Mouse (Mus musculus): ENCODE results near the gene Uimc1. TPM values are rescaled to one million over a fixed set of nuclear protein-coding genes. Genes with fewer than 3 reads are reported as not detected.

Uimc1 gene
- total RNA-seq, 2 experiments from 2014 or later = 28.9 to 30.9 TPM

DNA sequence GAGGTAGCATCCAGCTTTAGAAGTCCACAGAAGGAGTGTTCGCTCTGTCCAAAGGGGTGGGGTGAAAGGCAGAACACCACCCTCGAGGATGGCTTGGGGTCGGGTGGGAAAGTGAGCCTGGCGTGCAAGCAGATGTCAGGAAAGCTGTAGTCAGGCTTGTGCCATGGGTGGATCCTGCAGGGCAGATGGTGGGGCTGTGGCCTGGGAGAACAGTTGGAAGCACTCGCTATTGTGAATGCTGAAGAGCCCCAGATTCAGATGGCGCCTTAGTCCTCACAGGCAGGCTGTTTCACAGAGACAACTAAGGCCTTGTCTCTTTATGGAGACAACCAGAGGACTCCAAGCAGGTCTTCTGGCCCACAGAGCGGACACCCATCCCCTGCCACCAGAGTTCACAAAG, 107.9 kb downstream of the Uimc1 start:
- no peak for DNase-seq

DNA sequence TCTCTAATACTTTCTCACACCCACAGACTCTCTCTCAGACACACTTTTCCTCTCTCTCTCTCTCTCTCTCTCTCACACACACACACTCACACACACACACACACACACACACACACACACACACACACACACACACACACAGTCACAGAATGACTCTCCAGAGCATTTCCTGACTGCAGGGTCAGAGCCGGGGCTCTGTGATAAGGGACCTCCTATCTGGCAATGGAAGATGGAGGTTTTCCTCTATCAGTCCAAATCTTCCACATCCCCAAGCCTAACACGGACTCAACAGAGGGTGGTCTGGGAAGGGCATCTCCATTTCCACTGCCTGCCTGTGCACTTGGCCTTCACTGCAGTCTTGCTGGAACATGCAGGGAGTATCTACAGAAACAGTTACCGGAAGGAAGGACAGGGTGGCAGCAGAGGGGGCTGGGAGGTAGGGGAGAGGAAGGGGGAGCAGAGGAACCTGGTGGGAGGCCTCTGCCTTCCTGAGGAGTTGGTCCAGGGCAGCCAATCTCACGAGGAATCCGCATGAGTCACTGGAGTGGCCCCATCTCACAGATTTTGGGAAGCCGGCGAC, 111.8 kb downstream of the Uimc1 start:
- no peak for DNase-seq

- no peak for DNase-seq
These were observed 112.7 kb downstream of the Uimc1 start for GRCm38 (mm10) chr13:54987405-54987804.

- DNase-seq = no peak
These were observed 116.5 kb downstream of the Uimc1 start for GRCm38 (mm10) chr13:54983614-54984013.

DNA sequence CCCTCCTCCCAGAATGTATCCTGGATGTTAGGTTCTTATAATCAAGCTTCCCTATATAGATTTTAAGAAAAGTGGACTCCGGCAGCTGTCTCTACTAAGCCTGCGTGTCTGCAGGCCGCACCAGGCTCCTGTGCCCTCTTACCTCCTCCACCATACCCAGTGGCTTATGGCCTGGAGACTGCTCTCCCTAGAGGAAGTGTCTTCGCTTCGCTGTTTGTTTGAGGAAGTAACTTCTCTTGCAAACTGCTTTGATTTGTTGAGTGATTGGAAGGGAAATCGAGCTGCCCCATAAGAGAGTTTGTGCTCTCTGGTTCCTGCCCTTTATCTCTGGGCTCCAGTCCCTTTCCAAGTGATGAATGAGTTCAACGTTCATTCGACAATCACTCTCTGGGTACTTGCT, 117.1 kb downstream of the Uimc1 start:
- DNase-seq = no peak

DNA sequence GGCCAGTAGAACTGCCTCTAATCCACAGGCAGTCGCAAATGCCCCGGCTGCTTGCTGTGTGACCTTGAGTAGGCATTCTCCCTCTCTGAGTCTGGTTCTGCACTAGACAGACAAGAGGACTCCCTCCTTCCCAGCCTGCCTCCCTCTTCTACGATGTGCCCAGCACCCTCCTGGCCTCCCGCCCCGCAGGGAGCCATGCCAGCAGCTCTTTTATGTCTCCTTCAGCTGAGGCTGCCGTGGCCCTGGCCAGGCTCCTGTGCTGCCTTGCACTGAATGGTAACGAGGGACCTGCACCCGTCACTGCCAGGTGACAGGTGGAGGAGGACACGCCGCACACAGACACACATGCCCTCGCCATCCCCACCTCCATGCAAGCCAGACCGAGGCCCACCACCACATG, 119.1 kb downstream of the Uimc1 start:
- DNase-seq = no peak

- no peak for DNase-seq
These were observed 121.3 kb downstream of the Uimc1 start for GRCm38 (mm10) chr13:54978804-54979203.

Other genes with a start within 250 kb of the Uimc1 start
- gene Unc5a, start 150.9 kb downstream of the Uimc1 start, total RNA-seq (2021) = 1 to 10 TPM; 1.3 to 1.4 TPM
- under 1 TPM; 0.74 to 0.98 TPM for gene Hk3, start 78.9 kb downstream of the Uimc1 start, total RNA-seq (2021)
- gene Zfp346, start 5.0 kb upstream of the Uimc1 start, total RNA-seq (2021) = 10 to 100 TPM; 17.7 to 20.1 TPM
- not detected for gene Gm17617, start 33.2 kb upstream of the Uimc1 start, total RNA-seq (2021)
- gene Fgfr4, start 52.3 kb upstream of the Uimc1 start, total RNA-seq (2021) = 1 to 10 TPM in 1 of 2 experiments, under 1 TPM in 1; 0.61 to 1.3 TPM
- 100 to 1,000 TPM; 107 to 108 TPM for gene Nsd1, start 109.5 kb upstream of the Uimc1 start, total RNA-seq (2021)
- gene Prelid1, start 220.2 kb upstream of the Uimc1 start, total RNA-seq (2021) = 100 to 1,000 TPM; 157 to 172 TPM
- gene Rab24, start 221.6 kb upstream of the Uimc1 start, total RNA-seq (2021) = 10 to 100 TPM; 39.5 to 39.9 TPM
- gene Mxd3, start 229.5 kb upstream of the Uimc1 start, total RNA-seq (2021) = 10 to 100 TPM; 18.3 to 20.6 TPM